Mouse (Mus musculus) retina, postnatal 7 days (tissue): ENCODE measurements around the gene Lgals2.

ENCODE experiments used
- DNase-seq: peaks from one replicate; pipeline ENCODE4 v3.0.0-alpha.2; 2012; ENCODE audit warnings: low read depth, low spot score

The Lgals2 gene

DNA sequence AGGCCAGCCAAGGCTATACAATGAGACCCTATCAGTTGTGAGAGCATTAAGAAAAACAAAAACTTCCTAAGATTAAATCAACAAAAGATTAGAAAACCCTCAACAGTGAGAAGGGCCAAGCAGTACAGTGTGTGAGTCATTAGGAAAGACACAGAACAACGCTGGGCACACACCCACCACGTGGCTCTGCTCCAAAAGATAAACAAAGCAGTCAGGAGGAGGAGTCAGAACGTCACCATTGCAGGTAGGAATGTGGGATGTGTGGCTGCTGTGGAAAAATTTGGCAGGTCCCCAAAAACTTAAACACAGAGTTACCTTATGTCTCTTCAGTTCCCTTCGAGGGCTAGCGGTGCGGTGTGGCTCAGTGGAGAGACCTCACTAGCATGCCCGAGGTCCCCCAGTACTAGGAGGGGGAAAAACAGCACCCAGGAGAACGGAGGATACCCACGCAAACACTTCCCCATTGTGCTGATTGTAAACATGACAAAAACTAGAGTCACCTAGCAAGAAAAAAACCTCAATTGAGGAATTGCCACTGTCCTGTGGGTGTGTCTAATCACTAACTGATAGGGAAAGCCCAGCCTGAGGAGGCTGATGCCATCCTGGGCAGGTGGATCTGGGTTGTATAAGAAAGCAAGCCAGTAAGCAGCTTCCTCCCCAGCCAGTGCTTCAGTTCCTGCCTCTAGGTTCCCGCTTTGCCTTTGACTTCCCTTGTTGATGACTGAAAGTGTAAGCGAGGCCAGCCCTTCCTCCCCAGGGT is 39.8 kb downstream of the Lgals2 start:
- no peak for DNase-seq

GRCm38 (mm10) chr15:78813603-78814002 is 41.7 kb downstream of the Lgals2 start:
- DNase-seq = no peak

GRCm38 (mm10) chr15:78810146-78810545 is 45.2 kb downstream of the Lgals2 start:
- no peak for DNase-seq

DNA sequence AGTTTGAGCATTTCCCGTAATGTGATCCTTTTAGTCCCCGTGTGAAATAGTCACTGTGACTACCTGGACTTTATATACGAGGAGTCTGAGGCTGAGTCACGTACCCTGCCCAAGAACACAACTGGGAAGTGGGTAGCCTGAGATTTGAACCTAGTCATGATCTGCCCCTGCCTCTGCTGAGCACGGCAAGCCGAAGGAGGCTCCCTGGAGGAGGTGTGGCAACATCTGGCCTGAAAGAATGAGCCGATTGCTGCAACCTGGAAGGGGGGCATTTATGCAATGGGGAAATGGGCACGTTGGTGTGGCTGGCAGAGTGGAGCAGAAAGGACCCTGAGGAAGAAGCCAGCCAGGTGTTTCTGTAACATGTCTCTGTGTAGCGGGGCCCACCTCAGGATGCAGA is 45.6 kb downstream of the Lgals2 start:
- DNase-seq = no peak

- DNase-seq = no peak
Measured at GRCm38 (mm10) chr15:78808980-78809379, 46.3 kb downstream of the Lgals2 start.

- no peak for DNase-seq
Measured at GRCm38 (mm10) chr15:78807141-78807540, 48.2 kb downstream of the Lgals2 start.

DNA sequence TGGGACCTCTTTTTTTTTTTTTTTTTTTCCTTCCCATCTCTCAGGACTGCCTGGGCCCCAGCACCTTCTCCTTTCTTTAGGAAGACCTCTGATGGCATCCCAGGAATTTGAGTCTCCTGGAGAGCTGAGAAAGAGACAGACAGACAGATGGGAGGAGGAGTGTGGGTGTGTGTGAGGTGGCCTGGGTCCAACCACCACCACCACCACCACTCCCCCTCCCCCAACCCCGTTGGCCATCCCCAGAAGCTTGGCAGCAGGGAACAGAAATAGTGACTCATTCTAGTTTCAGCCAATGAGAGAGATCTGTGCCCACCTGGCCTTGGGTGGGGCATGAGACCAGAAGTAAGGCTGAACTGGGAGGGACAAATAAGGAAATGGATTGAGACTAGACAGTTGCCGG is 48.7 kb downstream of the Lgals2 start:
- no peak for DNase-seq

DNA sequence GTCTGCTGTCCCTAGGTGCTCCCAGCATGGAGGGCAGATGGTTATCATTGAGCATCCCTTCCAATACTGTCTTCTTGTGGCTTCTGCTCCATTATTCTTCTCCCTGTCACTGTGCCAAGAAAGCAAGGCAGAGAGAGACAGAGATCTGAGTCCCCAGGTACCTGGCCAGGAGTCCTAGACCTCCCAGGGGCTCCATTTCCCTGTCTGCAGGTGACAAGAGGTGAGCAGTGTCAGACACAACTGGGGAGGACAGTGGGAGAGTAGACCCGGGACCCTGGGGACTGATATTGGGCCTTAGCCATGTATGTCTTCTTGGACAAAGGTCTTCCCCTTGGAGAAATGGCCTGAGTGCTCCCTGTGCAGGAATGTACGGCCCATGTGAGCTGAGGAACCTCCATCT is 50.0 kb downstream of the Lgals2 start:
- no peak for DNase-seq

- DNase-seq = no peak
Measured at GRCm38 (mm10) chr15:78804326-78804725, 51.0 kb downstream of the Lgals2 start.

DNA sequence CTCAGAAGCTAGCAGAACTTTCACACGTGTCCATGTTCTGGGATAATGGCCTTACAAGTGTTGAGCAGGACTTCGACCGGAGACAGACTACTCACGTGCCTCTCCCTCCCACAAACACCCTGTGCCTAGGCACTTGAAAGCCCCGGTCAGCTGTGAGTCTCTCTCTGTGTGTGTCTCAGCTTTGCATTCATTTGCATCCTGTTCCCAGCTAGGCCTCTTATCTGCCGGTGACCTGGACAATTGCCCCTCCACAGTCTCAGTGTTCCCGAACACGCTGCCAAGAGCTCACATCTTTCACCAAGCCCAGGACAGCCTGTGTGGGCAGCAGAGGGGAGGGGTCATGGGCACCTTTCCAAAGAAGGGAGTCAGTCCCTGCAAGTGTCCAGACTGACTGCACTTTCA is 51.8 kb downstream of the Lgals2 start:
- no peak for DNase-seq

DNA sequence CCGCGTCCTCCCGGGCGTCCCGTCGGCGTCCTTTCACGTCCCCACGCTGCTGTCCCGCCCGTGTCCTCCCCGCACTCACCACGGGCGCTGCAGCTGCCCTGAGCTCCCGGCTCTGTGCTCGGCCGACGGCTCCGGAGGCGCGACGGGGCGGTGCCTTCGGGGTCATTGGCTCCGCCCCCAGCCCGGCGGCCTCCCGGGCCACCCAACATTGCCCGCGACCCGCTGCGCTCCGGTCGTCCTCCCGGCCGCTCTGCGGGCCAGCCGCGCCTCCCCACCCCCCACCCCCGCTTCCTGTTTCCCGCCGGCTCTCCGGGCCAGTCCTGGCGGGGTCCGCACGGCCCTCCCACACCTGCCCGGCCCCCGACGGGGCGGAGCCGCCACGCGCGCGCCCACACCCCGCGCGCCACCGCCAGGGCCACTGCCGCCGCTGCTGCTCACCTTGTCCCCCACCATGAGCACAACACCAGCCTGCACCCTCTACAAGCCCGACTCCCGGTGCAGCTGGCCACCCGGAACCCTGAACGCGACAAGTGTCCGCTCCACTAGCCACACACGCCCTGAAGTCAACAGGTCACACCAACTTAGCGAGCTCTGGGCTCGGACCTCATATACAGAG is 52.4 kb downstream of the Lgals2 start, which contains the start of gene Card10:
Gene Card10 (minus strand): TSS at position 267 of the 616 bp plus-strand sequence.
- peak; percentile 28 for DNase-seq

- no peak for DNase-seq
Measured at GRCm38 (mm10) chr15:78801971-78802741, 53.2 kb downstream of the Lgals2 start.

DNA sequence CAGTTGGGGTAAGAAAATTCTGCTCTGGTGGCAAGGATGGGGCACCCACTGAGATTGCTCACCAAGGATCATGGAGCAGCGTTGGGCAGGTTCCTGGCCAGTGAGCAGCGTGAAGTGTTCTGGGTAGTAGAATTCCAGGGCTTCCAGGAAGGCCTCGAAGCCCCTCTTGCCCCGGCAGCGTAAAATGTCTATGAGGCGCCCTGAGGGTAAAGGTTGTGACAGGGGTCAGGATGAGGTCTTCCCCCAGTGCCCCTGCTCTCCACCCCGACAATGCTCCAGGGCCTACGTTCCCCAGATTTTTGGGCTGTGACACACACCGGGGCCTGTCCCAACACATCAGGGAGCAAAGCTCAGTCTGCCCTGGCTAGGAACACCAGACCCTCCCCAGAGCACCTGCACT is 53.8 kb downstream of the Lgals2 start:
- DNase-seq = no peak
